Mouse (Mus musculus): ENCODE measurements around the gene Gsdme. TPM values are rescaled to one million over a fixed set of nuclear protein-coding genes. Genes with fewer than 3 reads are reported as not detected.
A peak's percentile ranks its signal among the peaks of the same experiment; 100 is the strongest.

The Gsdme gene
- polyA plus RNA-seq, 1 experiment from 2014 or later, result 35.2 TPM

- H3K4me3 ChIP-seq (ENCODE audit: low read depth, low read length), result peak overlapping the region; percentile 48
- H3K4me2 ChIP-seq (ENCODE audit: low read length), result peak overlapping the region; percentile 72
- no peaks in the 10 kb centered on the region for H3K9me3 ChIP-seq (ENCODE audit: control insufficient read depth, low read length)
- 0 out of 2 replicates have a peak, but pooled peaks cover 5% of the 10 kb centered on the region for H3K4me1 ChIP-seq (replicated peaks; ENCODE audit: control insufficient read depth, insufficient read depth, low read length)
- DNase-seq (ENCODE audit: low spot score) (peak; percentile 94), ATAC-seq (replicated peaks; ENCODE audit: low FRiP score, low TSS enrichment, low read depth) (peak; percentile 90)
- no peaks in the 10 kb centered on the region for H3K27me3 ChIP-seq (replicated peaks; ENCODE audit: control insufficient read depth, insufficient read depth, low read length)
- no peaks in the 10 kb centered on the region for H3K36me3 ChIP-seq (ENCODE audit: control insufficient read depth, insufficient read depth, low read length)
- peak overlapping the region; percentile 61 for H3K9ac ChIP-seq (ENCODE audit: low read length)
- peak overlapping the region; percentile 4; the same call in 1 of the 2 replicates for H3K27ac ChIP-seq (ENCODE audit: low read depth)
- 2% methylated on average over 32 of the region's 35 CpGs for WGBS
Observed at GRCm38 (mm10) chr6:50261201-50261921, 2.3 kb downstream of the Gsdme start.

GRCm38 (mm10) chr6:50255356-50255755, 8.3 kb downstream of the Gsdme start:
- Histone ChIP-seq H3K4me2 (ENCODE audit: low read length) (no peak overlapping the region), H3K4me3 (ENCODE audit: low read depth, low read length) (no peak overlapping the region), H3K27ac (ENCODE audit: low read depth) (no peak overlapping the region), H3K9me3 (ENCODE audit: control insufficient read depth, low read length) (no peaks in the 10 kb centered on the region), H3K9ac (ENCODE audit: low read length) (no peak overlapping the region), H3K36me3 (ENCODE audit: control insufficient read depth, insufficient read depth, low read length) (no peaks in the 10 kb centered on the region), H3K27me3 (replicated peaks; ENCODE audit: control insufficient read depth, insufficient read depth, low read length) (no peaks in the 10 kb centered on the region), H3K4me1 (replicated peaks; ENCODE audit: control insufficient read depth, insufficient read depth, low read length) (no peaks in the 10 kb centered on the region; the same call in none of the 2 replicates)
- 73% methylated on average over 5 of the region's 5 CpGs for WGBS
- ATAC-seq (replicated peaks; ENCODE audit: low FRiP score, low TSS enrichment, low read depth) (no peak), DNase-seq (ENCODE audit: low spot score) (no peak)

- H3K9ac ChIP-seq (ENCODE audit: low read length), result no peak overlapping the region
- no peak overlapping the region for H3K4me3 ChIP-seq (ENCODE audit: low read depth, low read length)
- 0 out of 2 replicates have a peak overlapping the region, but pooled peaks have one; percentile 3 for H3K4me2 ChIP-seq (ENCODE audit: low read length)
- no peak overlapping the region for H3K27ac ChIP-seq (ENCODE audit: low read depth)
- H3K4me1 ChIP-seq (replicated peaks; ENCODE audit: control insufficient read depth, insufficient read depth, low read length), result no peaks in the 10 kb centered on the region; the same call in none of the 2 replicates
- DNase-seq (ENCODE audit: low spot score), result peak; percentile 60
- no peak for ATAC-seq (replicated peaks; ENCODE audit: low FRiP score, low TSS enrichment, low read depth)
- H3K27me3 ChIP-seq (replicated peaks; ENCODE audit: control insufficient read depth, insufficient read depth, low read length), result no peaks in the 10 kb centered on the region
- 34% methylated on average over 10 of the region's 10 CpGs for WGBS
- H3K9me3 ChIP-seq (ENCODE audit: control insufficient read depth, low read length), result no peaks in the 10 kb centered on the region
- H3K36me3 ChIP-seq (ENCODE audit: control insufficient read depth, insufficient read depth, low read length), result no peaks in the 10 kb centered on the region
Observed at GRCm38 (mm10) chr6:50254723-50255184, 8.9 kb downstream of the Gsdme start.

- no peak overlapping the region for H3K4me2 ChIP-seq (ENCODE audit: low read length)
Observed at GRCm38 (mm10) chr6:50252690-50253089, 11.0 kb downstream of the Gsdme start.

GRCm38 (mm10) chr6:50247791-50248190, 15.9 kb downstream of the Gsdme start:
- Histone ChIP-seq H3K27me3 (replicated peaks; ENCODE audit: control insufficient read depth, insufficient read depth, low read length) (no peaks in the 10 kb centered on the region), H3K36me3 (ENCODE audit: control insufficient read depth, insufficient read depth, low read length) (no peaks in the 10 kb centered on the region), H3K4me1 (replicated peaks; ENCODE audit: control insufficient read depth, insufficient read depth, low read length) (no peaks in the 10 kb centered on the region; the same call in 1 of the 2 replicates), H3K4me3 (ENCODE audit: low read depth, low read length) (no peak overlapping the region), H3K4me2 (ENCODE audit: low read length) (no peak overlapping the region), H3K27ac (ENCODE audit: low read depth) (no peak overlapping the region), H3K9ac (ENCODE audit: low read length) (no peak overlapping the region), H3K9me3 (ENCODE audit: control insufficient read depth, low read length) (no peaks in the 10 kb centered on the region)
- DNase-seq (ENCODE audit: low spot score) (no peak), ATAC-seq (replicated peaks; ENCODE audit: low FRiP score, low TSS enrichment, low read depth) (no peak)
- WGBS, result 95% methylated on average over 4 of the region's 4 CpGs

More at GRCm38 (mm10) chr6:50252690-50253089, 11.0 kb downstream of the Gsdme start:
- H3K27ac ChIP-seq (ENCODE audit: low read depth), result no peak overlapping the region
- DNase-seq (ENCODE audit: low spot score) (no peak), ATAC-seq (replicated peaks; ENCODE audit: low FRiP score, low TSS enrichment, low read depth) (no peak)
- H3K36me3 ChIP-seq (ENCODE audit: control insufficient read depth, insufficient read depth, low read length), result no peaks in the 10 kb centered on the region
- H3K4me3 ChIP-seq (ENCODE audit: low read depth, low read length), result no peak overlapping the region
- no peaks in the 10 kb centered on the region; the same call in none of the 2 replicates for H3K4me1 ChIP-seq (replicated peaks; ENCODE audit: control insufficient read depth, insufficient read depth, low read length)
- H3K27me3 ChIP-seq (replicated peaks; ENCODE audit: control insufficient read depth, insufficient read depth, low read length), result no peaks in the 10 kb centered on the region
- WGBS, result 60% methylated on average over 5 of the region's 5 CpGs
- no peak overlapping the region for H3K9ac ChIP-seq (ENCODE audit: low read length)
- no peaks in the 10 kb centered on the region for H3K9me3 ChIP-seq (ENCODE audit: control insufficient read depth, low read length)

GRCm38 (mm10) chr6:50247356-50247755, 16.3 kb downstream of the Gsdme start:
- no peak for DNase-seq (ENCODE audit: low spot score)

GRCm38 (mm10) chr6:50244967-50245366, 18.7 kb downstream of the Gsdme start:
- Histone ChIP-seq H3K4me3 (ENCODE audit: low read depth, low read length) (no peak overlapping the region), H3K27ac (ENCODE audit: low read depth) (no peak overlapping the region), H3K4me2 (ENCODE audit: low read length) (no peak overlapping the region), H3K9me3 (ENCODE audit: control insufficient read depth, low read length) (no peaks in the 10 kb centered on the region), H3K9ac (ENCODE audit: low read length) (no peak overlapping the region), H3K36me3 (ENCODE audit: control insufficient read depth, insufficient read depth, low read length) (no peaks in the 10 kb centered on the region), H3K4me1 (replicated peaks; ENCODE audit: control insufficient read depth, insufficient read depth, low read length) (no peaks in the 10 kb centered on the region), H3K27me3 (replicated peaks; ENCODE audit: control insufficient read depth, insufficient read depth, low read length) (no peaks in the 10 kb centered on the region)
- no peak for ATAC-seq (replicated peaks; ENCODE audit: low FRiP score, low TSS enrichment, low read depth)
- 77% methylated on average over 4 of the region's 4 CpGs for WGBS
- no peak for DNase-seq (ENCODE audit: low spot score)

More at GRCm38 (mm10) chr6:50247356-50247755, 16.3 kb downstream of the Gsdme start:
- H3K36me3 ChIP-seq (ENCODE audit: control insufficient read depth, insufficient read depth, low read length), result no peaks in the 10 kb centered on the region
- 69% methylated on average over 2 of the region's 2 CpGs for WGBS
- H3K4me1 ChIP-seq (replicated peaks; ENCODE audit: control insufficient read depth, insufficient read depth, low read length), result no peaks in the 10 kb centered on the region; the same call in 1 of the 2 replicates
- no peak overlapping the region for H3K4me3 ChIP-seq (ENCODE audit: low read depth, low read length)
- no peaks in the 10 kb centered on the region for H3K27me3 ChIP-seq (replicated peaks; ENCODE audit: control insufficient read depth, insufficient read depth, low read length)
- no peak overlapping the region for H3K27ac ChIP-seq (ENCODE audit: low read depth)
- no peak overlapping the region for H3K4me2 ChIP-seq (ENCODE audit: low read length)
- H3K9ac ChIP-seq (ENCODE audit: low read length), result no peak overlapping the region
- no peak for ATAC-seq (replicated peaks; ENCODE audit: low FRiP score, low TSS enrichment, low read depth)
- H3K9me3 ChIP-seq (ENCODE audit: control insufficient read depth, low read length), result no peaks in the 10 kb centered on the region

- H3K36me3 ChIP-seq (ENCODE audit: control insufficient read depth, insufficient read depth, low read length), result no peaks in the 10 kb centered on the region
- DNase-seq (ENCODE audit: low spot score), result no peak
- ATAC-seq (replicated peaks; ENCODE audit: low FRiP score, low TSS enrichment, low read depth), result no peak
- WGBS, result 74% methylated on average over 4 of the region's 4 CpGs
- no peak overlapping the region for H3K9ac ChIP-seq (ENCODE audit: low read length)
- no peaks in the 10 kb centered on the region for H3K27me3 ChIP-seq (replicated peaks; ENCODE audit: control insufficient read depth, insufficient read depth, low read length)
- H3K4me3 ChIP-seq (ENCODE audit: low read depth, low read length), result no peak overlapping the region
- no peak overlapping the region for H3K4me2 ChIP-seq (ENCODE audit: low read length)
- H3K27ac ChIP-seq (ENCODE audit: low read depth), result no peak overlapping the region
- no peaks in the 10 kb centered on the region for H3K9me3 ChIP-seq (ENCODE audit: control insufficient read depth, low read length)
- no peaks in the 10 kb centered on the region for H3K4me1 ChIP-seq (replicated peaks; ENCODE audit: control insufficient read depth, insufficient read depth, low read length)
Observed at GRCm38 (mm10) chr6:50244126-50244525, 19.5 kb downstream of the Gsdme start.

- ATAC-seq (replicated peaks; ENCODE audit: low FRiP score, low TSS enrichment, low read depth) (no peak), DNase-seq (ENCODE audit: low spot score) (no peak)
- no peak overlapping the region for H3K9ac ChIP-seq (ENCODE audit: low read length)
- no peaks in the 10 kb centered on the region for H3K4me1 ChIP-seq (replicated peaks; ENCODE audit: control insufficient read depth, insufficient read depth, low read length)
- no peak overlapping the region for H3K4me2 ChIP-seq (ENCODE audit: low read length)
- H3K36me3 ChIP-seq (ENCODE audit: control insufficient read depth, insufficient read depth, low read length), result no peaks in the 10 kb centered on the region
- no peak overlapping the region for H3K27ac ChIP-seq (ENCODE audit: low read depth)
- H3K4me3 ChIP-seq (ENCODE audit: low read depth, low read length), result no peak overlapping the region
- H3K27me3 ChIP-seq (replicated peaks; ENCODE audit: control insufficient read depth, insufficient read depth, low read length), result no peaks in the 10 kb centered on the region
- WGBS, result 69% methylated on average over 5 of the region's 5 CpGs
- H3K9me3 ChIP-seq (ENCODE audit: control insufficient read depth, low read length), result no peaks in the 10 kb centered on the region
Observed at GRCm38 (mm10) chr6:50240437-50240836, 23.2 kb downstream of the Gsdme start.
